Mouse (Mus musculus): ENCODE results near the gene Maea. TPM values are rescaled to one million over a fixed set of nuclear protein-coding genes. Genes with fewer than 3 reads are reported as not detected.

Gene Maea
- total RNA-seq, 2 experiments from 2014 or later: 19.7 to 69.8 TPM

DNA sequence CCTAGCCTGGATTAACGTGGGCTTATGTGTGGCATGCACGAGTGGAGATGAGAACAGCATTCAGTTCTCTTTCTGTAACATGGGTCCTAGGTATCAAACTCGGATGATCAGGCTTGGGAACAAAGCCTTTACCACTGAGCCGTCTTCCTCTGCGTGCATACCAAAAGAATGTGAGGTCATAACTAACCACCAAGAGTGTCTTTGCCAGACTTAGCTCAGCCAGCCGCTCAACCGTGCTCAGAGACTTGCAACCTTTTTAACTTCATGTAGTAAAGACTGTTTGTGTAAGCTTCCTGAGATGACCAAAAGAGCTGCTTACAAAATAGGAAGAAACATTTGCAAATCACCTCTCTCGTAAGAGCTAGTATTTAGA is 16.9 kb downstream of the Maea start:
- no peak for ATAC-seq (replicated peaks; ENCODE audit: low FRiP score, poor library complexity, severe bottlenecking)

- ATAC-seq (replicated peaks; ENCODE audit: low FRiP score, poor library complexity, severe bottlenecking): no peak
These were observed 17.7 kb downstream of the Maea start for GRCm38 (mm10) chr5:33353011-33353410.

- no peak for ATAC-seq (replicated peaks; ENCODE audit: low FRiP score, poor library complexity, severe bottlenecking)
These were observed 22.2 kb downstream of the Maea start for GRCm38 (mm10) chr5:33357494-33357893.

GRCm38 (mm10) chr5:33358467-33358866 is 23.2 kb downstream of the Maea start:
- no peak for ATAC-seq (replicated peaks; ENCODE audit: low FRiP score, poor library complexity, severe bottlenecking)

DNA sequence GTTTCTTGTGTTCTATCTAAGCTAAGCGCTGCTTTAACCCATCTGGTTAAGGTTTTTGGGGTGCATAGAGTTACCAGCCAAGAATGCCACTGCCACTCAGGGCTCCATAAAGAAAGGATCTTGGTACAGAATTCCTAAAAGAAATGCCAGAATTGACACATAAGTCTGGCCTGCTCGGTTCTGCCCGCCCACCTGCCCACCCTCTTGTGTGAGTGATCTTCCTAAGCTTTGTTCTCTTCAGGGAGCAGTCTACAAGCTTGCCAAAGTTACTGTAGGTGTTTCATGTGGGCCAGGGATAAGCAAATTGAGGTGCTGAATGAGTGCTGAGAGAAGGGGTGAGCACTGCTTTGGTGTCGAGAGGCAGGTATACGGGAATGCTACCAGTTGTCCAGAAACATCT is 28.0 kb downstream of the Maea start:
- ATAC-seq (replicated peaks; ENCODE audit: low FRiP score, poor library complexity, severe bottlenecking): no peak

- ATAC-seq (replicated peaks; ENCODE audit: low FRiP score, poor library complexity, severe bottlenecking): no peak
These were observed 33.3 kb downstream of the Maea start for GRCm38 (mm10) chr5:33368651-33369050.

DNA sequence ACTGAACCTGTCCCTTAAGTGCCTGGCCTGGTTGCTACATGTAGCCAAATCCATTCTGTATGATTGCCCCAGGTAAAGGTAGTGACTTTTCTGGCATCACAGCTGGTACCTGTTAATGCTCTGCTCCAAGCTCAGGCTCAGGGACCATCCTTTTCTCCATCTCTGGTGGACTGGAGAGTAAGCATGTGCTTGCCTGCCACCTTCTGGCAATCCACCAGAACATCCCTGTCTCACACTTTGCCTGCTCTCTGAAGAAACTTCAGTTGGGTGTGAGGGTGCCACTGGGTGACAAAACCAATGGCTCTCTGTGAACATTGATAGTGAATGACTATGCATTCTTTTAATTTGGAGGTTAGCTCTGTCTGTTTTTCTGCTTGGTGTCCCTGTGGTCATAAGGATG is 35.8 kb downstream of the Maea start:
- ATAC-seq (replicated peaks; ENCODE audit: low FRiP score, poor library complexity, severe bottlenecking): peak; percentile 85

DNA sequence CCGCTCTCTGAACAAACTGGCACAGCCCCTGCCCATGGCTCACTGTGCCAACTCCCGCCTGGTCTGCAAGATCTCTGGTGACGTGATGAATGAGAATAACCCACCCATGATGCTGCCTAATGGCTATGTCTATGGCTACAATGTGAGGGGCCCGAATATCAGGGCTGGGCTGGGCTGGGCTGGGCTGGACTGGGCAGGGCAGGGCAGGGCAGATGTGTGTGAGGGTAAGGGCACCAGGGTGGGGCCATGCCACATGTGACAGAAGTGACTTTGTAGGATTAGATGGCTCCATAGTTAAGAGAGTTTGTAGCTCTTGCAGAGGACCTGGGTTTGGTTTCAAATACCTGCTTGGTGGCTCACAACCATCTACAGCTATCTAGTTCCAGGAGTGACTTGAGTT is 36.4 kb downstream of the Maea start:
- peak; percentile 78 for ATAC-seq (replicated peaks; ENCODE audit: low FRiP score, poor library complexity, severe bottlenecking)

- ATAC-seq (replicated peaks; ENCODE audit: low FRiP score, poor library complexity, severe bottlenecking): no peak
These were observed 37.2 kb downstream of the Maea start for GRCm38 (mm10) chr5:33372331-33373038.

- ATAC-seq (replicated peaks; ENCODE audit: low FRiP score, poor library complexity, severe bottlenecking): no peak
These were observed 41.9 kb downstream of the Maea start for GRCm38 (mm10) chr5:33377176-33377575.

- peak; percentile 58 for ATAC-seq (replicated peaks; ENCODE audit: low FRiP score, poor library complexity, severe bottlenecking)
These were observed 42.5 kb downstream of the Maea start for GRCm38 (mm10) chr5:33377801-33378301.

DNA sequence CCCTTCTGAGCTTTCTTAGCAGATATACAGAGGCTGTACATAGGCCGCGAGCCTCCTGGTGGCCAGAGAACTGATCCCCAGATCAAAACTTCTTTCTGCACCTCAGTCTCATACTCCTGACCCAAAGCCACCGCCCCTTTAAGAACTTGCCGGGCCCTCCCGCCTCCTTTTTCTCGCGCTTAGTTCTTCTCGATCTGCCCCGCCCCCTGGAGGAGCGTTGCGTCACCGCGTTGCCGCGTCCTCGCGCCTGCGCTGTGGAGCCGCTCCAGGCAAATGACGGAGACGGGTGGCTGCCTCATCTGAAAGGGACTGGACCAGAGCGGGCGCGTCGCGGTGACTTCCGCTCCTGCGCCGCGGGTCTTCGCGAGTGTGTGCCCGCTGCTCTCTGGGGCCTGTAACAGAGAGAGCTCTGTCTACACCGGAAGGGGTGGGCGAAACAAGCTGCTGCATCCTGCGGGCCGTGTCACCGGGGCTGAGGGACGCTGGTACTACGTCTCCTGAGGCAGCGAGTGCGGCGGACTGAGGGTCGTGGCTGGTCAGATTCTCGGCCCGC is 43.1 kb downstream of the Maea start, which contains the start of gene Uvssa:
TSS of gene Uvssa (plus strand) at position 248 of the 553 bp plus-strand sequence.
- ATAC-seq (replicated peaks; ENCODE audit: low FRiP score, poor library complexity, severe bottlenecking): peak; percentile 96

- ATAC-seq (replicated peaks; ENCODE audit: low FRiP score, poor library complexity, severe bottlenecking): no peak
These were observed 52.2 kb downstream of the Maea start for GRCm38 (mm10) chr5:33387550-33387949.

- peak; percentile 79 for ATAC-seq (replicated peaks; ENCODE audit: low FRiP score, poor library complexity, severe bottlenecking)
These were observed 58.5 kb downstream of the Maea start for GRCm38 (mm10) chr5:33393803-33394202.

- ATAC-seq (replicated peaks; ENCODE audit: low FRiP score, poor library complexity, severe bottlenecking): no peak
These were observed 60.4 kb downstream of the Maea start for GRCm38 (mm10) chr5:33395693-33396092.

- ATAC-seq (replicated peaks; ENCODE audit: low FRiP score, poor library complexity, severe bottlenecking): no peak
These were observed 61.5 kb downstream of the Maea start for GRCm38 (mm10) chr5:33396828-33397227.

DNA sequence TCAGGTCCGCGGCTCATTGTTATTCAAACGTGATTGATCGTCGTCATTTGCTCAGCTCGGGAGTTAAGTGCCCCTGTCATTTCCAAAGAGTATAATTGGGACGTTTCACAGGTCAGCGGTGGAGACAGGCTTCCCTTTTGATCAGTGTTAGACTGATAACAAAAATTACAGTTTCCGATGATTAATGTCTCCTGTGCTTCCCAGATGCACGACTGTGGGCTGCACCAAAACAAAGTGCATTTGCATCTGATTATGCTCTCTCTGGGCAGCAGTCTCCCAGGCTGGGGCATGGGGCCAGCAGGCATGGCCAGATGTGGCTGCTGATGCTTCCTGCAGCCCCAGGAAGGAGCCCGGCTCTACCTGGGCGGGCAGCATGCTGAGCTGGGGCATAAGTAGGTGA is 65.5 kb downstream of the Maea start:
- ATAC-seq (replicated peaks; ENCODE audit: low FRiP score, poor library complexity, severe bottlenecking): no peak

DNA sequence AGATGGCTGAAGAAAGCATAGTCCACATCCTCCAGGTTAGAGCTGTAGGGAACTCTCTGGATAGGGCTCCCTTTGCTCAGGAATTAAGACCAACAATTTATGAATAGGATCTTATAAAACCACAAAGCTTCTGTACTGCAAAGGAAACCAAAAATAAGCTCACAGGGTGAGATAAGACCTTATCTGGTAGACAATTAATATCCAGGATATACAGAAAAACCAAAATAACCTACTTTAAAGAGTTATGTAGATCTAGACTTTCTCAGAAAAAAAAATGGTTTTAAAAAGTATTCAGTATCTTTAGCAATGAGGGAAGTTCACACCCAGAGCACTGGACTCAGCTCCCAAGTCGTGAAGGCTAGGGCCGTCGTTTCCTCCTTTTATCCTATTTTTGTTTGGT is 85.0 kb downstream of the Maea start:
- no peak for ATAC-seq (replicated peaks; ENCODE audit: low FRiP score, poor library complexity, severe bottlenecking)
